In the genomic region with DNA sequence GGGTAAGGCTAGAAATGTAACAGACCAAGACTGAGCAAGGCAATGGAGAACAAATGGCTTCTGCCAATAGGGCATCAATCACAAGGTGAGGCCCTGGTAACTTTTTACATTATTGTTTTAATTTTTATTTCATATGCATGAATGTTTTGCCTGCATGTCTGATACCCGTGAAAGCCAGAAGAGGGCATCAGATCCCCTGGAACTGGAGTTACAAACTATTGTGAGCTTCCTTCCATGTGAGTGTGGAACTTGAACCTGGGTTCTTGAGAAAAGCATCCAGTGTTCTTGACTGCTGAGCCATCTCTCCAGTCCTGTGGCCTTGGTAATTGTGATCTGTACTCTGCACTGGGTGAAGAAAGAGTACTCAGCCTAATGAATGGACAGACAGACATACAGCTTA, we compare ENCODE assay signal across 16 mouse cellular contexts.
DNase-seq lines count a peak whose midpoint lies in the region; ATAC-seq and TF ChIP-seq lines count a peak whose summit lies in the region.
"Had no signal": no experiment of that assay in that cellular context is flagged by ENCODE, and none has a peak within 500 bp of the region (broad histone marks: within the 10 kb centered on the region; RNA-seq: fewer than 3 reads in every experiment).

No protein-coding gene starts in this region.

- 27% methylated on average over 1 of the region's 1 CpGs for WGBS in liver, postnatal 0 days (ENCODE audit: insufficient replicate concordance)

- no peak for TF ChIP-seq EP300 in liver, postnatal 0 days (IDR thresholded peaks at IDR 0.05; ENCODE audit: low read depth)

- no peak overlapping the region for H3K4me3 ChIP-seq in liver, postnatal 0 days (ENCODE audit: low read depth, low read length)
- H3K4me3 ChIP-seq: heart, embryonic 15.5 days; kidney, embryonic 15.5 days; liver, embryonic 13.5 days; midbrain, embryonic 15.5 days; neural tube, embryonic 12.5 days had no signal

- ATAC-seq in liver, postnatal 0 days, result no peak

- peak; percentile 6 for DNase-seq in adrenal gland, postnatal 14 days
- no peak for DNase-seq in adrenal gland, adult 2 months
- DNase-seq in heart, adult 11 months, result peak; percentile 25
- DNase-seq in heart, adult 9 months (ENCODE audit: low spot score in 2 of 2), result no peak
- no peak for DNase-seq in liver, postnatal 0 days
- DNase-seq in liver (no peak), ZHBTc4 (ENCODE audit: low read depth, low spot score) (peak; percentile 14)
- DNase-seq in heart, adult 18-20 months, result no peak
- DNase-seq: gastrocnemius, postnatal 25 days; layer of hippocampus, adult 9-11 months; left cerebral cortex, postnatal 4 days; liver, embryonic 13.5 days had no signal

- H3K36me3 ChIP-seq in liver, postnatal 0 days (replicated peaks; ENCODE audit: insufficient read depth, low read length), result no peaks in the 10 kb centered on the region
- H3K36me3 ChIP-seq: heart, embryonic 15.5 days; kidney, embryonic 15.5 days; liver, embryonic 13.5 days; midbrain, embryonic 15.5 days; neural tube, embryonic 12.5 days had no signal

- H3K4me1 ChIP-seq in liver, postnatal 0 days (ENCODE audit: insufficient read depth), result no peaks in the 10 kb centered on the region
- H3K4me1 ChIP-seq: heart, embryonic 15.5 days; kidney, embryonic 15.5 days; liver, embryonic 13.5 days; neural tube, embryonic 12.5 days had no signal

- no peak overlapping the region for H3K4me2 ChIP-seq in liver, postnatal 0 days (ENCODE audit: low read depth, low read length)
- H3K4me2 ChIP-seq: heart, embryonic 15.5 days; kidney, embryonic 15.5 days; liver, embryonic 13.5 days; midbrain, embryonic 15.5 days; neural tube, embryonic 12.5 days had no signal

- no peak overlapping the region for H3K27ac ChIP-seq in liver, postnatal 0 days (ENCODE audit: low read depth)
- H3K27ac ChIP-seq: heart, embryonic 15.5 days; kidney, embryonic 15.5 days; liver, embryonic 13.5 days; midbrain, embryonic 15.5 days; neural tube, embryonic 12.5 days had no signal

- no peaks in the 10 kb centered on the region for H3K9me3 ChIP-seq in liver, postnatal 0 days (ENCODE audit: low read length)
- H3K9me3 ChIP-seq: heart, embryonic 15.5 days; kidney, embryonic 15.5 days; liver, embryonic 13.5 days; midbrain, embryonic 15.5 days; neural tube, embryonic 12.5 days had no signal

- TF ChIP-seq CTCF in liver, postnatal 0 days (IDR thresholded peaks at IDR 0.05; ENCODE audit: low read depth), result 0 out of 2 replicates have a peak, but pooled peaks have one; percentile 5

- no peaks in the 10 kb centered on the region for H3K27me3 ChIP-seq in liver, postnatal 0 days (ENCODE audit: insufficient read depth, low read length)
- H3K27me3 ChIP-seq: heart, embryonic 15.5 days; kidney, embryonic 15.5 days; liver, embryonic 13.5 days; midbrain, embryonic 15.5 days; neural tube, embryonic 12.5 days had no signal

- no peak overlapping the region for H3K9ac ChIP-seq in liver, postnatal 0 days (replicated peaks)
- H3K9ac ChIP-seq: heart, embryonic 15.5 days; kidney, embryonic 15.5 days; liver, embryonic 13.5 days; midbrain, embryonic 15.5 days; neural tube, embryonic 12.5 days had no signal

Comparison
In these comparisons a context has a peak if more than half of its experiments do, and no peak if none do; other contexts are left out.
1. DNase-seq: peak in adrenal gland, postnatal 14 days (single experiment), heart, adult 11 months (single experiment) and ZHBTc4 (single experiment); none in adrenal gland, adult 2 months (single experiment), heart, adult 9 months (0 of 2), liver, postnatal 0 days (single experiment), liver (single experiment) and heart, adult 18-20 months (0 of 2).